Mouse (Mus musculus) lung, postnatal 0 days (tissue): ENCODE data around the gene Atp13a2. TPM values are rescaled to one million over a fixed set of nuclear protein-coding genes. Genes with fewer than 3 reads are reported as not detected.

Source experiments
- ATAC-seq: fragments of 200-750 bp; cut with Nextera tagmentation; 2 replicates; pipeline ENCODE4 v1.8.0; 2017; ENCODE audit warnings: moderate library complexity
- DNase-seq: peaks from one replicate; pipeline ENCODE4 v3.0.0-alpha.2; 2016; ENCODE audit warnings: low spot score
- H3K27ac ChIP-seq: fragments of 300-500 bp; sonication (generic); 2 replicates; pipeline ENCODE4 v1.5.1; 2014; ENCODE audit warnings: antibody characterized with exemption, mild to moderate bottlenecking, low read length, mixed read lengths
- H3K27me3 ChIP-seq: fragments of 300-500 bp; sonication (generic); replicated peaks from 2 replicates; pipeline ENCODE4 v1.6.1; 2014; ENCODE audit warnings: low read length, mixed read lengths; ENCODE audit not compliant: insufficient read depth
- H3K36me3 ChIP-seq: fragments of 300-500 bp; sonication (generic); 2 replicates; pipeline ENCODE4 v1.6.1; 2014; ENCODE audit warnings: low read length, mixed read lengths; ENCODE audit not compliant: insufficient read depth
- H3K4me1 ChIP-seq: fragments of 300-500 bp; sonication (generic); 2 replicates; pipeline ENCODE4 v1.6.1; 2014; ENCODE audit warnings: antibody characterized with exemption, low read depth, low read length, mixed read lengths; ENCODE audit not compliant: insufficient read depth
- H3K4me2 ChIP-seq: fragments of 300-500 bp; sonication (generic); replicated peaks from 2 replicates; pipeline ENCODE4 v1.6.1; 2014; ENCODE audit warnings: low read depth, mild to moderate bottlenecking, low read length, moderate library complexity, mixed read lengths
- H3K4me3 ChIP-seq: fragments of 300-500 bp; sonication (generic); 2 replicates; pipeline ENCODE4 v1.5.1; 2014; ENCODE audit warnings: low read depth, low read length
- H3K9ac ChIP-seq: fragments of 300-500 bp; sonication (generic); replicated peaks from 2 replicates; pipeline ENCODE4 v1.6.1; 2014; ENCODE audit warnings: low read depth, mild to moderate bottlenecking
- H3K9me3 ChIP-seq: fragments of 300-500 bp; sonication (generic); 2 replicates; pipeline ENCODE4 v1.6.1; 2016; ENCODE audit warnings: low read length, mixed read lengths
- CTCF ChIP-seq: IDR thresholded peaks from 2 replicates; pipeline ENCODE4 v1.5.1; 2016; ENCODE audit warnings: antibody characterized with exemption, mild to moderate bottlenecking
- EP300 ChIP-seq: IDR thresholded peaks from 2 replicates; pipeline ENCODE4 v1.6.1; 2016; ENCODE audit warnings: antibody characterized with exemption, mild to moderate bottlenecking, control low read depth
- WGBS: fragments of 180-500 bp; shearing (Covaris S2); extraction: QIAGEN DNeasy Blood & Tissue Kit; methylation state at CpG from one replicate; pipeline ENCODE4 v1.1.7; 2014; 5-methylcytosine and 5-hydroxymethylcytosine counted together
- polyA plus RNA-seq: library from polyadenylated mRNA; unstranded; fragments of >200 nt; fragmentation: Nextera tagmentation; extraction: Ambion mirVana; gene quantifications from 2 replicates; pipeline ENCODE4 v1.2.1, GENCODE M21; 2015

Atp13a2 gene
- polyA plus RNA-seq, 1 experiment from 2014 or later, result 34.2 TPM

GRCm38 (mm10) chr4:140967386-140968159 lies 19.1 kb upstream of the Atp13a2 start:
- DNase-seq (no peak), ATAC-seq (no peak; the same call in 1 of the 2 replicates)
- TF ChIP-seq EP300 (peak; percentile 26; the same call in 1 of the 2 replicates), CTCF (no peak)
- H3K9ac ChIP-seq, result no peak overlapping the region
- peaks cover 28% of the 10 kb centered on the region for H3K36me3 ChIP-seq
- H3K4me3 ChIP-seq, result no peak overlapping the region
- H3K4me2 ChIP-seq, result no peak overlapping the region
- peaks cover 1% of the 10 kb centered on the region; the same call in 1 of the 2 replicates for H3K4me1 ChIP-seq
- H3K27me3 ChIP-seq, result no peaks in the 10 kb centered on the region
- no peaks in the 10 kb centered on the region for H3K9me3 ChIP-seq
- H3K27ac ChIP-seq, result no peak overlapping the region
- 77% methylated on average over 11 of the region's 11 CpGs for WGBS

- peaks cover 48% of the 10 kb centered on the region for H3K36me3 ChIP-seq
- H3K9ac ChIP-seq, result no peak overlapping the region
- 79% methylated on average over 13 of the region's 13 CpGs for WGBS
- TF ChIP-seq CTCF, result no peak
- no peak for TF ChIP-seq EP300
- H3K27ac ChIP-seq, result no peak overlapping the region
- ATAC-seq, result 0 out of 2 replicates have a peak, but pooled peaks have one; percentile 12
- no peaks in the 10 kb centered on the region for H3K9me3 ChIP-seq
- no peaks in the 10 kb centered on the region for H3K27me3 ChIP-seq
- no peak overlapping the region for H3K4me2 ChIP-seq
- no peaks in the 10 kb centered on the region for H3K4me1 ChIP-seq
- no peak for DNase-seq
- no peak overlapping the region for H3K4me3 ChIP-seq
Observed at GRCm38 (mm10) chr4:140971691-140972090, 15.0 kb upstream of the Atp13a2 start.

GRCm38 (mm10) chr4:140974408-140974807 lies 12.3 kb upstream of the Atp13a2 start:
- no peak overlapping the region for H3K4me2 ChIP-seq
- DNase-seq, result no peak
- H3K4me1 ChIP-seq, result no peaks in the 10 kb centered on the region
- 97% methylated on average over 6 of the region's 6 CpGs for WGBS
- H3K27ac ChIP-seq, result no peak overlapping the region
- no peaks in the 10 kb centered on the region for H3K9me3 ChIP-seq
- H3K36me3 ChIP-seq, result peaks cover 39% of the 10 kb centered on the region
- TF ChIP-seq EP300 (no peak), CTCF (no peak)
- no peaks in the 10 kb centered on the region for H3K27me3 ChIP-seq
- ATAC-seq, result no peak
- H3K9ac ChIP-seq, result no peak overlapping the region
- no peak overlapping the region for H3K4me3 ChIP-seq

GRCm38 (mm10) chr4:140975356-140975755 lies 11.3 kb upstream of the Atp13a2 start:
- no peaks in the 10 kb centered on the region for H3K4me1 ChIP-seq
- WGBS, result 91% methylated on average over 7 of the region's 7 CpGs
- no peak overlapping the region for H3K4me2 ChIP-seq
- ATAC-seq, result peak; percentile 20; the same call in 1 of the 2 replicates
- peak; percentile 21 for DNase-seq
- H3K9me3 ChIP-seq, result no peaks in the 10 kb centered on the region
- TF ChIP-seq EP300 (no peak), CTCF (no peak)
- H3K36me3 ChIP-seq, result peaks cover 42% of the 10 kb centered on the region
- H3K27me3 ChIP-seq, result no peaks in the 10 kb centered on the region
- H3K4me3 ChIP-seq, result no peak overlapping the region
- H3K27ac ChIP-seq, result no peak overlapping the region
- H3K9ac ChIP-seq, result no peak overlapping the region

GRCm38 (mm10) chr4:140977278-140977677 lies 9.4 kb upstream of the Atp13a2 start:
- Histone ChIP-seq H3K27me3 (no peaks in the 10 kb centered on the region), H3K4me1 (no peaks in the 10 kb centered on the region), H3K4me3 (no peak overlapping the region), H3K27ac (no peak overlapping the region), H3K9me3 (no peaks in the 10 kb centered on the region), H3K9ac (0 out of 2 replicates have a peak overlapping the region, but pooled peaks have one; percentile 3), H3K4me2 (no peak overlapping the region), H3K36me3 (peaks cover 28% of the 10 kb centered on the region)
- no peak for DNase-seq
- 86% methylated on average over 10 of the region's 10 CpGs for WGBS
- ATAC-seq, result no peak
- no peak for TF ChIP-seq EP300
- TF ChIP-seq CTCF, result no peak

- Histone ChIP-seq H3K27me3 (no peaks in the 10 kb centered on the region), H3K9me3 (no peaks in the 10 kb centered on the region), H3K4me3 (no peak overlapping the region), H3K27ac (no peak overlapping the region), H3K9ac (no peak overlapping the region), H3K36me3 (peaks cover 21% of the 10 kb centered on the region; the same call in 1 of the 2 replicates), H3K4me2 (no peak overlapping the region), H3K4me1 (no peaks in the 10 kb centered on the region)
- DNase-seq (no peak), ATAC-seq (no peak; the same call in 1 of the 2 replicates)
- 86% methylated on average over 13 of the region's 14 CpGs for WGBS
- TF ChIP-seq EP300 (no peak), CTCF (no peak)
Observed at GRCm38 (mm10) chr4:140977886-140978692, 8.6 kb upstream of the Atp13a2 start.
